Mouse (Mus musculus) liver, embryonic 16.5 days (tissue): ENCODE data around the gene Tmem35b. TPM values are rescaled to one million over a fixed set of nuclear protein-coding genes. Genes with fewer than 3 reads are reported as not detected.

Source experiments
- ATAC-seq: fragments of 200-750 bp; cut with Nextera tagmentation; 2 replicates; pipeline ENCODE4 v1.8.0; 2017; ENCODE audit warnings: low read depth, mild to moderate bottlenecking, moderate number of reproducible peaks, moderate library complexity
- H3K27ac ChIP-seq: fragments of 300-500 bp; sonication (generic); 2 replicates; pipeline ENCODE4 v1.5.1; 2014; ENCODE audit warnings: mild to moderate bottlenecking, low read length
- H3K27me3 ChIP-seq: fragments of 300-500 bp; sonication (generic); 2 replicates; pipeline ENCODE4 v1.6.1; 2014; ENCODE audit warnings: low read depth, low read length, mixed read lengths; ENCODE audit not compliant: control insufficient read depth, insufficient read depth
- H3K36me3 ChIP-seq: fragments of 300-500 bp; sonication (generic); 2 replicates; pipeline ENCODE4 v1.6.1; 2014; ENCODE audit warnings: mild to moderate bottlenecking; ENCODE audit not compliant: control insufficient read depth, insufficient read depth
- H3K4me1 ChIP-seq: fragments of 300-500 bp; sonication (generic); 2 replicates; pipeline ENCODE4 v1.6.1; 2014; ENCODE audit warnings: low read depth, low read length, mixed read lengths; ENCODE audit not compliant: control insufficient read depth
- H3K4me2 ChIP-seq: fragments of 300-500 bp; sonication (generic); 2 replicates; pipeline ENCODE4 v1.6.1; 2014; ENCODE audit warnings: low read depth, low read length, mixed read lengths
- H3K4me3 ChIP-seq: fragments of 300-500 bp; sonication (generic); 2 replicates; pipeline ENCODE4 v1.5.1; 2014; ENCODE audit warnings: low read depth, mild to moderate bottlenecking, low read length
- H3K9ac ChIP-seq: fragments of 300-500 bp; sonication (generic); 2 replicates; pipeline ENCODE4 v1.6.1; 2014; ENCODE audit warnings: low read depth, low read length
- H3K9me3 ChIP-seq: fragments of 300-500 bp; sonication (generic); replicated peaks from 2 replicates; pipeline ENCODE4 v1.6.1; 2016; ENCODE audit warnings: low read length; ENCODE audit not compliant: control insufficient read depth
- WGBS: fragments of 180-500 bp; shearing (Covaris S2); extraction: QIAGEN DNeasy Blood & Tissue Kit; methylation state at CpG from one replicate; pipeline ENCODE4 v1.1.7; 2014; ENCODE audit not compliant: insufficient replicate concordance; 5-methylcytosine and 5-hydroxymethylcytosine counted together
- polyA plus RNA-seq: library from polyadenylated mRNA; unstranded; fragments of >200 nt; fragmentation: Nextera tagmentation; extraction: Ambion mirVana; gene quantifications from 2 replicates; pipeline ENCODE4 v1.2.1, GENCODE M21; 2015

Gene Tmem35b
- polyA plus RNA-seq, 1 experiment from 2014 or later = 8.5 TPM

DNA sequence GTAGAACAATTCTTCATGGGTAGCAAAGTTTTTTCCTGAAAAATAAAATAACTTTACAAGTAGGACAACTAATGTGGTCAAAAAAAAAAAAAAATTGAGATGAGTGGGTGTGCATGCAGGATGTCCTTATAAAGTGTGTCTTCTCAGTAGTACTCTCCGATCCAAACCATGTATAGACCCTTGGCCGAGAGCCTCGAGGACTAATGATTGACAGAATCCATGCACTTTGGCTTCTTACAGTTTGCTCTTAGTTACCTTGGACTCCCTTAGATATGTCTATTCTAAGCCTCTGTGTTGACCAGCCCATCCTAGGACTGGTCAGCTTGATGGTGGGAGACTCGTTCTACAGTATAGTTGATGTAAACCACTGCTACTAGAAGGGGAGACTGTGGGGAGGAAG, 15.9 kb upstream of the Tmem35b start:
- no peak for ATAC-seq
- no peak overlapping the region for H3K4me2 ChIP-seq
- no peak overlapping the region for H3K4me3 ChIP-seq
- H3K27me3 ChIP-seq = no peaks in the 10 kb centered on the region
- H3K9ac ChIP-seq = no peak overlapping the region
- no peaks in the 10 kb centered on the region for H3K36me3 ChIP-seq
- H3K4me1 ChIP-seq = no peaks in the 10 kb centered on the region
- no peak overlapping the region for H3K27ac ChIP-seq
- H3K9me3 ChIP-seq = no peaks in the 10 kb centered on the region
- 68% methylated on average over 4 of the region's 4 CpGs for WGBS

DNA sequence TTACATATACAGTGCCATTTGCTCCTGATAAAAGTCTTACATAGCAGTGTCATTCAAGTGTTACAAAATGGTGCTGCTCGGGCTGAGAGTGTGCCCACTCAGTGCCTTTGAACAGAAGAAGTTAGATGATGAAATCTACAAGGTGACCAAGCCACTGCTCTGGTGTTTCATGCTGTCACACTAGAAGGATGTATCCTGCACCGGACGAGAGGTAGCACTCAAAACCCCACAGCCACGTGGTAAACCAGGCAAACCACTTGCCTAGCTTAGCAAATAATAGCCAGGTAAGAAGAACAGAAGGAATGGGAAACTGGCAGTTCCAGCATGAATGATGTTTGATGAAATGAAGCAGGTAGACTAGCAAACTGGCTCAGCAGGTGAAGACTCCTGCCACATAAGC, 12.9 kb upstream of the Tmem35b start:
- 58% methylated on average over 4 of the region's 4 CpGs for WGBS
- H3K4me2 ChIP-seq = no peak overlapping the region
- H3K36me3 ChIP-seq = no peaks in the 10 kb centered on the region
- no peaks in the 10 kb centered on the region for H3K27me3 ChIP-seq
- H3K9ac ChIP-seq = no peak overlapping the region
- ATAC-seq = no peak
- H3K27ac ChIP-seq = no peak overlapping the region
- no peaks in the 10 kb centered on the region for H3K4me1 ChIP-seq
- no peak overlapping the region for H3K4me3 ChIP-seq
- H3K9me3 ChIP-seq = no peaks in the 10 kb centered on the region

DNA sequence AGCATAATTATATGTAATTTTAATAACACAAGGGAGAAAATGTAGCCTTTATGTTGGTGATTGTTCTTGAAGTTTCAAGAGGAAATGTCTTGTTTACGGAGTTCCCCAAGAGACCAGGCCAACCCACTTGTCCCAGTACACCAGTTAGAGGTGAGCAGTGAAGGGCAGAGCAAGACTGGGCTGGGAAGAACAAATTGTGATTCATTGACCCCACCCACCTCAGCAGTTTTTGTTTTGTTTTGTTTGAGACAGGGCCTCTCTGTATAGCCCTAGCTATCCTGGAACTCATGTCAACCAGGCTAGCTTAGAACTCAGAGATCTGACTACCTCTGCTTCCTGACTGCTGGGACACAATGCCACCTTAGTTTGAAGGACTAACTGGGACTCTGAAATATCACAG, 840 bp downstream of the Tmem35b start:
- WGBS = 68% methylated on average over 1 of the region's 1 CpGs
- Histone ChIP-seq H3K27me3 (no peaks in the 10 kb centered on the region), H3K27ac (no peak overlapping the region), H3K4me3 (no peak overlapping the region), H3K36me3 (no peaks in the 10 kb centered on the region), H3K4me1 (peaks cover 6% of the 10 kb centered on the region), H3K9ac (no peak overlapping the region), H3K4me2 (no peak overlapping the region), H3K9me3 (no peaks in the 10 kb centered on the region)
- ATAC-seq = no peak

DNA sequence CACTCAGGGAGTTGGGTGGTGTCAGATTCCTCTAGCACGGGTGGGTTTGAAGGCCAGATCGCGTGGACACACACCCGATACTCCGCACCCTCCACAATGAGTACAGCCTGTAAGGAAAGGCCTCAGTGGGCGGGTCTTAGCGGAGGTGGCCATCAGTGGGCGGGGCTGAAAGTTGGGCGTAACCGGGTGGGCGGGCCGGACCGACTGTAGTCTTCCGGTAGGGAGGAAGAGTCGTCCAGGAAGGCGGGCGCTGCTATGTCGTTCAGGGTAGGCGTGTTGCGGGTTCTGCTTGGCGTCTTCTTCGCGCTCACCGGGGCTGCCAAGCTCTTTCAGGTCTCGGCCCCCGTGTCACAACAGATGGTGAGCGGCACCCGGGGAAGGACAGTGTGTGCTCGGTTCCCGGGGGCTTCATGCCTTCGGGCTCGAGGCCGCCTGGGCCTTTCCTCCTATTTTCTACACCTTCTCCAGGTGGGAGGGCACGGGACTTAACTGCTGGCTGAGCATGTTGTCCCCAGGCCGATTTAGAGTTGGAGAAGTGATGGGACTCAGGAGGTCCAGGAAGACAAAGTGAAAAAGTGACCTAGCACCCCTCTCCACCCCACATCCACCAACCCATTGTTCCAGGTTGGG, 2.5 kb downstream of the Tmem35b start:
- H3K9me3 ChIP-seq = no peaks in the 10 kb centered on the region
- H3K4me2 ChIP-seq = peak overlapping the region; percentile 88
- peak overlapping the region; percentile 40; the same call in 1 of the 2 replicates for H3K27ac ChIP-seq
- WGBS = under 1% methylated on average over 35 of the region's 35 CpGs
- H3K36me3 ChIP-seq = no peaks in the 10 kb centered on the region
- H3K27me3 ChIP-seq = no peaks in the 10 kb centered on the region
- H3K4me1 ChIP-seq = peaks cover 6% of the 10 kb centered on the region
- peak overlapping the region; percentile 78 for H3K9ac ChIP-seq
- peak; percentile 98 for ATAC-seq
- peak overlapping the region; percentile 74 for H3K4me3 ChIP-seq

DNA sequence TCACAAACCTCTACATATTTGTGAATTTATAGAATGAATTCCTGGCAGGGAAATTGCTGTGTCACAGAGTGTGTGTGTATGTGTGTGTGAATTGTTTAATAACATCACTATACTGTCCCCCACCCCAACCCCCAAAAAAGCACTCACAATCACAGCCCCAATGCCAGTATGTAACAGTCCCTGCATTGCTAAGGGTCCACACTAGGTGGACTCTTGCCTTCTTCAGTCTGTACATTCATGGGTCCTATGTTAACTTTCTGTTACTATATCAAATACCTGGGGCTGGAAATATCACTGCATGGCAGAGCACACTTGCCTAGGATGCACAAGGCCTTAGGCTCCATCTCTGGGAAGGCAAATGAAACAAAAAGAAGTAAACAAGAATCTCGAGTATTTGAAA, 11.2 kb downstream of the Tmem35b start:
- Histone ChIP-seq H3K4me1 (no peaks in the 10 kb centered on the region), H3K36me3 (no peaks in the 10 kb centered on the region), H3K9me3 (no peaks in the 10 kb centered on the region), H3K4me2 (no peak overlapping the region), H3K4me3 (no peak overlapping the region), H3K9ac (no peak overlapping the region), H3K27me3 (no peaks in the 10 kb centered on the region), H3K27ac (no peak overlapping the region)
- WGBS = 21% methylated on average over 1 of the region's 1 CpGs
- no peak for ATAC-seq

DNA sequence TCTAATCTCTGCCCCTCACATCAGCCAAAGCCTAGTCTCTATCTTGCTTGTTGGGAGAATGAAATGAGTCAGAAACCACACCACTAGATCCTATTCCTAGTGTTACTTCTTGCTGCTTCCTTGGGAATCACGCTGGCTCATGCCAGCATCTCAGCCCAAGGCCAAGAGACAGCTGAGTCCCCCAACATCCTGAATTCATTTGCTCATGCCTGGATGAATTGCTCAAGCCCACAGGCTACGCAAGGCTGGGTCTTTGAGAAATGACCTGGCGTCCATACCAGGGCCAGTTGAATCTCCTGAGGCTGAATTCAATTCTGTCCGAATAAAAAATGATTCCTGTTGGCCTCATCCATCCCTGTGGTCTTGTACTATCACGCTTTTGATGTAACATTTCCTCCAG, 14.1 kb downstream of the Tmem35b start:
- H3K4me3 ChIP-seq = no peak overlapping the region
- H3K36me3 ChIP-seq = no peaks in the 10 kb centered on the region
- no peak overlapping the region for H3K9ac ChIP-seq
- H3K4me1 ChIP-seq = no peaks in the 10 kb centered on the region
- no peaks in the 10 kb centered on the region for H3K9me3 ChIP-seq
- ATAC-seq = no peak
- WGBS = 63% methylated on average over 5 of the region's 5 CpGs
- no peak overlapping the region for H3K4me2 ChIP-seq
- no peak overlapping the region for H3K27ac ChIP-seq
- H3K27me3 ChIP-seq = no peaks in the 10 kb centered on the region

DNA sequence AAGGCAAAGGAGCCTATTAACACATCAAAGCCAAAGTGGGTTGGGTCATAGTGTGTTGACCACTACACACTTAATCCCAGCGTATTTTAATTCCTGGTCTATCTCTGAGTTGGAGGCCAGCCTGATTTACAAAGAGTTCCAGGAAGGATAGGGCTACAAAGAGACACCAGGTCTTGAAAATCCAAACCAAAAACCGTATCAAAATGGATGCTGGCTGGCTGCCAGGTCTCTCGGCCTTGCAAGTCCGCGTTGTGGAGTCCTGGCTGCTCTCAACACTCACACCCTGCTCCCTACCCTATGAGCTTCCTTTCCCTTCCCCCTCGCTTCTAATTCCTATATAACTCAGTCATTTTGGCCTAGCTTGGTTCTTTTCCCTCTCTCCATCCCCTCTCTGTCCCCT, 15.0 kb downstream of the Tmem35b start:
- Histone ChIP-seq H3K4me3 (no peak overlapping the region), H3K9me3 (no peaks in the 10 kb centered on the region), H3K4me1 (no peaks in the 10 kb centered on the region), H3K27ac (no peak overlapping the region), H3K27me3 (no peaks in the 10 kb centered on the region), H3K9ac (no peak overlapping the region), H3K36me3 (no peaks in the 10 kb centered on the region), H3K4me2 (no peak overlapping the region)
- WGBS = 49% methylated on average over 6 of the region's 6 CpGs
- ATAC-seq = no peak

DNA sequence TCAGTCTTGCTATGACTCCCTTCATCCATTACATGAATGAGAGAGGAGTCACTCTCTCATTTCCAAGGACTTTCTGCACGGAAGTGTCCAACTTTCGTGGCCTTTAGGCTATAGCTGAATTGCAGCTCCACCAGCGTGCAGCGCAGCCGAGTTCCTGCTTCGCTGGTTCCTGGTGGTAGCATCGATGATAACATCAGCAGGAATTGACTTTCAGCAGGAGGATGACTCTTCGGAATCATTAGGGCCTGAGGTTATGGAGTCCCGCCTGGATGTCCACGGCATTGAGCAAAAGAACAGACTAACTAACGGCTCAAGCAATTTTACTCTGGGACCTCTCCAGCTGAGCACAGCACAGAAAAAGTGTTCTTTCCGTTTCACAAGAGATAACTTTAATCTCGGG, 26.5 kb downstream of the Tmem35b start:
- no peaks in the 10 kb centered on the region for H3K9me3 ChIP-seq
- ATAC-seq = no peak
- no peak overlapping the region for H3K27ac ChIP-seq
- no peak overlapping the region for H3K9ac ChIP-seq
- 66% methylated on average over 13 of the region's 13 CpGs for WGBS
- H3K4me3 ChIP-seq = no peak overlapping the region
- H3K4me1 ChIP-seq = no peaks in the 10 kb centered on the region
- no peaks in the 10 kb centered on the region for H3K36me3 ChIP-seq
- no peaks in the 10 kb centered on the region for H3K27me3 ChIP-seq
- no peak overlapping the region for H3K4me2 ChIP-seq

DNA sequence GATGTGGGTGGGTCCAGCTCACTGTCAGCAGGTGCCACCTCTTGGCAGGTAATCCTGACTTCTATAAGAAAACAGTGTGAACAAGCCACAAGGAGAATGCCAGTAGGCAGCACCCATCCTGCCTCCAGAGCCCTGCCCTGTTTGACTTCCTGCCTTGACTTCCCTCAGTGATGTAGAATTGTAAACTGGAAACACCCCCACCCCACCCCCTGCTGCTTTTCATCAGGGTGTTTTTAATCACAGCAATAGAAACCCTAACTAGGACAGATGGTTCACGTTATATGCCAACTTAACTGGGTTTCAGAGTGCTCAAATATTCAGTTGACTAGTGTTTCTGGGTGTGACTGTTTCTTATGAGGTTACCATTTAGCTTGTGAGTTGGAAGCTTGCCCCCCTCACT, 29.9 kb downstream of the Tmem35b start:
- Histone ChIP-seq H3K9me3 (no peaks in the 10 kb centered on the region), H3K27me3 (no peaks in the 10 kb centered on the region), H3K4me2 (no peak overlapping the region), H3K9ac (no peak overlapping the region), H3K36me3 (no peaks in the 10 kb centered on the region), H3K4me3 (no peak overlapping the region), H3K4me1 (no peaks in the 10 kb centered on the region), H3K27ac (no peak overlapping the region)
- WGBS = 30% methylated on average over 1 of the region's 1 CpGs
- no peak for ATAC-seq
